Mouse (Mus musculus): Measurements from ENCODE around the gene Ulk4.

DNA sequence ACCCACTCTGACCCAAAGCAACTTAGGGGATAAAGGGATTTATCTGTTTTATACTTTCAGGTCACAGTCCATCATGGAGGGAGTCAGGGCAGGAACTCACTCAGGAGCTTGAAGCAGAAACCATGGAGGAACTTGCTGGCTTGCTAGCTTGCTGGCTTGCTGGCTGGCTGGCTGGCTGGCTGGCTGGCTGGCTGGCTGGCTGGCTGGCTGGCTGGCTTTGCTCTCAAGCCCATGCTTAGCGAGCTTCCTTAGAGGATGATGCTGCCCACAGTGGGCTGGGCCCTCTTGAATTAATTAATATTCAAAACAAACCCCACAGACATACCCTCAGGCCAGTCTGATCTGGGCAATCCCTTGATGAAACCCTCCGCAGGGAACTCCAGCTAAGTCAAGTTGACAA lies 285.2 kb downstream of the Ulk4 start:
- no peak for TF ChIP-seq POLR2A (IDR thresholded peaks at IDR 0.05; ENCODE audit: borderline replicate concordance, extremely low read depth, insufficient read depth, insufficient read length, poor library complexity, severe bottlenecking)
- no peak for TF ChIP-seq CTCF (IDR thresholded peaks at IDR 0.05; ENCODE audit: borderline replicate concordance, extremely low read depth, insufficient read depth, insufficient read length)
